Mouse (Mus musculus) CH12.LX (cell line): ENCODE measurements around the gene Csrp2. TPM values are rescaled to one million over a fixed set of nuclear protein-coding genes. Genes with fewer than 3 reads are reported as not detected.

ENCODE experiments used
- DNase-seq: peaks from one replicate; pipeline ENCODE4 v3.0.0-alpha.2; 2013; ENCODE audit errors: extremely low read depth
- H3K27ac ChIP-seq: 2 replicates; pipeline ENCODE4 v1.5.1; 2012; ENCODE audit warnings: low read depth, mild to moderate bottlenecking, control low read depth, moderate library complexity; ENCODE audit not compliant: insufficient read depth
- H3K27me3 ChIP-seq: replicated peaks from 2 replicates; pipeline ENCODE3; 2012; ENCODE audit warnings: inconsistent platforms
- H3K36me3 ChIP-seq, 2 experiments: replicated peaks in 1 of 2; 2 replicates each; pipeline versions ENCODE3 to v1.6.1; 2012; ENCODE audit warnings: inconsistent platforms in 1 of 2, low read length in 1 of 2, mild to moderate bottlenecking in 1 of 2, mixed read lengths in 1 of 2, moderate library complexity in 1 of 2; ENCODE audit not compliant: control insufficient read depth in 1 of 2, insufficient read depth in 1 of 2
- H3K4me1 ChIP-seq, 2 experiments: 2 replicates each; pipeline ENCODE4 v1.6.1; 2012; ENCODE audit warnings: inconsistent platforms in 1 of 2, moderate library complexity in 1 of 2; ENCODE audit not compliant: insufficient read depth in 2 of 2, control insufficient read depth in 1 of 2
- H3K4me2 ChIP-seq: 2 replicates; pipeline ENCODE4 v1.6.1; 2012; ENCODE audit warnings: low read depth, mild to moderate bottlenecking, control low read depth; ENCODE audit not compliant: poor library complexity, insufficient read depth, severe bottlenecking
- H3K4me3 ChIP-seq, 3 experiments: fragments of 150-350 bp in 1 of 3; sonication (generic) in 1 of 3; replicated peaks in 1 of 3; 2 replicates each; pipeline versions ENCODE3 to v1.5.1; 2011 to 2012; ENCODE audit warnings: low read depth in 2 of 3, low read length in 2 of 3, mild to moderate bottlenecking in 2 of 3, moderate library complexity in 2 of 3, control low read depth in 1 of 3, improper control_type of control experiment in 1 of 3, inconsistent platforms in 1 of 3, mixed read lengths in 1 of 3; ENCODE audit not compliant: poor library complexity in 1 of 3
- H3K79me2 ChIP-seq: replicated peaks from 2 replicates; pipeline ENCODE4 v1.6.1; 2012; ENCODE audit warnings: mild to moderate bottlenecking, moderate library complexity; ENCODE audit not compliant: control insufficient read depth, poor library complexity, insufficient read depth, severe bottlenecking; ENCODE audit errors: extremely low read depth
- H3K9ac ChIP-seq: 2 replicates; pipeline ENCODE4 v1.6.1; 2012; ENCODE audit warnings: low read depth, mild to moderate bottlenecking, control low read depth, moderate library complexity; ENCODE audit not compliant: insufficient read depth
- H3K9me3 ChIP-seq: replicated peaks from 2 replicates; pipeline ENCODE3; 2012; ENCODE audit warnings: low read length, inconsistent platforms, mixed read lengths
- CHD1 ChIP-seq: IDR thresholded peaks from 2 replicates; pipeline ENCODE4 v1.6.1; 2012; ENCODE audit warnings: low read depth, low read length, improper control_type of control experiment, inconsistent platforms
- CTCF ChIP-seq, 2 experiments: IDR thresholded peaks in 1 of 2; conservative IDR thresholded peaks in 1 of 2; 2 replicates each; pipeline ENCODE4 v1.5.1; 2011 to 2012; ENCODE audit warnings: low read depth in 2 of 2, low read length in 2 of 2, improper control_type of control experiment in 1 of 2, inconsistent platforms in 1 of 2, mild to moderate bottlenecking in 1 of 2, moderate library complexity in 1 of 2
- ELF1 ChIP-seq: IDR thresholded peaks from 2 replicates; pipeline ENCODE4 v1.6.1; 2014; ENCODE audit warnings: low read depth, mild to moderate bottlenecking, inconsistent platforms, low read length, improper control_type of control experiment
- EP300 ChIP-seq: IDR thresholded peaks from 2 replicates; pipeline ENCODE4 v1.6.1; 2011; ENCODE audit warnings: low read length, improper control_type of control experiment
- ETS1 ChIP-seq: conservative IDR thresholded peaks from 2 replicates; pipeline ENCODE4 v1.6.1; 2012; ENCODE audit warnings: low read depth, mild to moderate bottlenecking, inconsistent platforms, low read length, improper control_type of control experiment, moderate library complexity
- GABPA ChIP-seq: IDR thresholded peaks from 2 replicates; pipeline ENCODE4 v1.6.1; 2012; ENCODE audit warnings: low read depth, low read length, improper control_type of control experiment, inconsistent platforms; ENCODE audit not compliant: insufficient replicate concordance
- HCFC1 ChIP-seq: IDR thresholded peaks from 2 replicates; pipeline ENCODE4 v1.6.1; 2012; ENCODE audit warnings: low read depth, mild to moderate bottlenecking, inconsistent platforms, low read length, improper control_type of control experiment
- IRF4 ChIP-seq: IDR thresholded peaks from 2 replicates; pipeline ENCODE4 v1.6.1; 2014; ENCODE audit warnings: low read depth, mild to moderate bottlenecking, inconsistent platforms, low read length, improper control_type of control experiment
- JUN ChIP-seq: IDR thresholded peaks from 2 replicates; pipeline ENCODE4 v1.6.1; 2011; ENCODE audit warnings: low read depth, mild to moderate bottlenecking, low read length, improper control_type of control experiment, moderate library complexity; ENCODE audit not compliant: insufficient read depth
- JUND ChIP-seq: conservative IDR thresholded peaks from 2 replicates; pipeline ENCODE4 v1.6.1; 2011; ENCODE audit warnings: low read depth, low read length, improper control_type of control experiment
- MXI1 ChIP-seq: IDR thresholded peaks from 2 replicates; pipeline ENCODE4 v1.6.1; 2011; ENCODE audit warnings: mild to moderate bottlenecking, low read depth, low read length, improper control_type of control experiment
- MYC ChIP-seq: IDR thresholded peaks from 2 replicates; pipeline ENCODE4 v1.6.1; 2011; ENCODE audit warnings: low read depth, mild to moderate bottlenecking, improper control_type of control experiment, low read length
- NRF1 ChIP-seq: IDR thresholded peaks from 2 replicates; pipeline ENCODE4 v1.6.1; 2014; ENCODE audit warnings: low read depth, mild to moderate bottlenecking, inconsistent platforms, low read length, improper control_type of control experiment, moderate library complexity
- PAX5 ChIP-seq: IDR thresholded peaks from 2 replicates; pipeline ENCODE4 v1.6.1; 2012; ENCODE audit warnings: low read length, inconsistent platforms, mixed read lengths
- POLR2A ChIP-seq: IDR thresholded peaks from 2 replicates; pipeline ENCODE4 v1.6.1; 2011; ENCODE audit warnings: low read depth, mild to moderate bottlenecking, improper control_type of control experiment, low read length
- POLR2AphosphoS2 ChIP-seq: IDR thresholded peaks from 2 replicates; pipeline ENCODE4 v1.6.1; 2011; ENCODE audit warnings: low read depth, low read length, improper control_type of control experiment
- RAD21 ChIP-seq: IDR thresholded peaks from 2 replicates; pipeline ENCODE4 v1.6.1; 2011; ENCODE audit warnings: low read depth, mild to moderate bottlenecking, low read length, improper control_type of control experiment, moderate library complexity
- SIN3A ChIP-seq: IDR thresholded peaks from 2 replicates; pipeline ENCODE4 v1.6.1; 2012; ENCODE audit warnings: low read length, improper control_type of control experiment, inconsistent platforms
- SMC3 ChIP-seq: IDR thresholded peaks from 2 replicates; pipeline ENCODE4 v1.6.1; 2011; ENCODE audit warnings: low read depth, low read length, improper control_type of control experiment
- TBP ChIP-seq: conservative IDR thresholded peaks from 2 replicates; pipeline ENCODE4 v1.6.1; 2011; ENCODE audit warnings: low read depth, low read length, improper control_type of control experiment
- TCF12 ChIP-seq: IDR thresholded peaks from 2 replicates; pipeline ENCODE4 v1.6.1; 2014; ENCODE audit warnings: low read depth, mild to moderate bottlenecking, inconsistent platforms, low read length, improper control_type of control experiment
- USF2 ChIP-seq: conservative IDR thresholded peaks from 2 replicates; pipeline ENCODE4 v1.6.1; 2011; ENCODE audit warnings: low read depth, low read length, improper control_type of control experiment
- ZC3H11A ChIP-seq: IDR thresholded peaks from 2 replicates; pipeline ENCODE4 v1.6.1; 2012; ENCODE audit warnings: low read depth, mild to moderate bottlenecking, inconsistent platforms, low read length, improper control_type of control experiment
- ZNF384 ChIP-seq: IDR thresholded peaks from 2 replicates; pipeline ENCODE4 v1.6.1; 2012; ENCODE audit warnings: low read depth, low read length, improper control_type of control experiment, inconsistent platforms
- dilution Hi-C: fragments of 300-500 bp; cut with MboI; formaldehyde crosslinking; loops from 2 replicates; pipeline ENCODE4 v1.14.3; 2020; ENCODE audit warnings: low sequenced_read_pairs; ENCODE audit not compliant: extremely low pct_unique_long_range_greater_than_20kb, extremely low pct_ligation_motif_present
- in situ Hi-C: fragments of 300-500 bp; cut with MboI; formaldehyde crosslinking; loops from 3 replicates; pipeline ENCODE4 v1.14.3; 2019; ENCODE audit warnings: low sequenced_read_pairs, low pct_ligation_motif_present, low pct_unique_long_range_greater_than_20kb, mixed read lengths
- polyA plus RNA-seq: library from polyadenylated mRNA; unstranded; fragments of >175 nt; gene quantifications from 2 replicates; pipeline ENCODE4 v1.2.1, GENCODE M21; 2012; ENCODE audit warnings: low read depth; ENCODE audit not compliant: insufficient read length
- total RNA-seq, 2 experiments: library from RNA; depleted of rRNA; stranded (reverse); fragments of 300-350 nt in 1 of 2; fragments of >200 nt in 1 of 2; gene quantifications; 2 replicates each; pipeline ENCODE4 v1.2.3; 2012 to 2014

Gene Csrp2
- total and polyA plus RNA-seq, 3 experiments: 0.82 to 1.3 (median 0.87) TPM

- no peak overlapping the region for H3K9ac ChIP-seq
- TF ChIP-seq RAD21 (no peak), IRF4 (no peak), TBP (no peak), ELF1 (no peak), ZC3H11A (no peak), SIN3A (no peak), NRF1 (no peak)
- TF ChIP-seq, all 38 proteins: peak for 0
- H3K36me3 ChIP-seq: no peaks in the 10 kb centered on the region
- no peak overlapping the region for H3K4me2 ChIP-seq
- H3K27ac ChIP-seq: no peak overlapping the region
- in situ Hi-C loops (no loop called here), dilution Hi-C loops (no loop called here)
- H3K9me3 ChIP-seq: no peaks in the 10 kb centered on the region
- no peaks in the 10 kb centered on the region for H3K4me1 ChIP-seq
- H3K79me2 ChIP-seq: no peaks in the 10 kb centered on the region
- H3K27me3 ChIP-seq: no peaks in the 10 kb centered on the region
- no peak for DNase-seq
- H3K4me3 ChIP-seq: no peak overlapping the region
These were observed 41.7 kb upstream of the Csrp2 start for GRCm38 (mm10) chr10:110877851-110878250.

GRCm38 (mm10) chr10:110878641-110879040 lies 40.9 kb upstream of the Csrp2 start:
- H3K4me2 ChIP-seq: no peak overlapping the region
- H3K27ac ChIP-seq: no peak overlapping the region
- TF ChIP-seq ZNF384 (no peak), JUN (no peak), ZC3H11A (no peak), MYC (no peak), EP300 (no peak), CHD1 (no peak), TBP (no peak), POLR2A (no peak), CTCF (conservative IDR thresholded peaks at IDR 0.05 in 1 of 2, IDR thresholded peaks at IDR 0.05 in 1 of 2; ENCODE audit: low read depth in 2 of 2, low read length in 2 of 2) (no peak), GABPA (no peak), HCFC1 (no peak), POLR2AphosphoS2 (no peak), USF2 (no peak), SMC3 (no peak), PAX5 (no peak), ETS1 (no peak), JUND (no peak), IRF4 (no peak), TCF12 (no peak), MXI1 (no peak)
- no peaks in the 10 kb centered on the region for H3K4me1 ChIP-seq
- H3K4me3 ChIP-seq: no peak overlapping the region
- dilution Hi-C loops: no loop called here
- no peak for DNase-seq
- H3K79me2 ChIP-seq: no peaks in the 10 kb centered on the region
- H3K27me3 ChIP-seq: no peaks in the 10 kb centered on the region
- H3K36me3 ChIP-seq: no peaks in the 10 kb centered on the region
- no peaks in the 10 kb centered on the region for H3K9me3 ChIP-seq
- in situ Hi-C loops: no loop called here
- H3K9ac ChIP-seq: no peak overlapping the region
